Mouse (Mus musculus) CD8-positive naive resting alpha-beta T cell, adult 2 months (primary cell): ENCODE measurements around the gene Wdr4.
A peak's percentile ranks its signal among the peaks of the same experiment; 100 is the strongest.

ENCODE experiments used
- DNase-seq, 2 experiments: peaks; one replicate each; pipeline ENCODE4 v3.0.0; 2022; ENCODE audit warnings: low read depth in 2 of 2, low spot score in 2 of 2

Wdr4 gene

DNA sequence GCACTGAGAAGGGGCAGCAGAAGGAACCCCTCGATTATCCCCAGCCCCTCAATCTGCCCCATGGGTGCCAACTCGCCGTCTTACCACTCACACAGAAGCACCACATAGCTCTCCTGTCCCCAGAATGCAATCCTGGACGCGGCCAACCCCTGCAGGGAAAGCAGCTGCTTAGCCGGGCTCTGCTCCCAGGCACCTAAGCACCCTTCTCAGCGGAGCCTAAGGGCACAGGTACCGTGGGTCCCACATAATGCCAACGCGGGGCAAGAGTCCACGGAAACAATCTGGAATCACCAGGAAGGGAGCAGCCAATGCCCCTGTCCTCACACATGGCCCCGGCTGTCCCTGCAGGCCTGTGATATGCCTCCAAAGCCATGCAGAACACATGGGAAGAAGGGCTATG, 20.1 kb downstream of the Wdr4 start:
- no peak for DNase-seq

DNA sequence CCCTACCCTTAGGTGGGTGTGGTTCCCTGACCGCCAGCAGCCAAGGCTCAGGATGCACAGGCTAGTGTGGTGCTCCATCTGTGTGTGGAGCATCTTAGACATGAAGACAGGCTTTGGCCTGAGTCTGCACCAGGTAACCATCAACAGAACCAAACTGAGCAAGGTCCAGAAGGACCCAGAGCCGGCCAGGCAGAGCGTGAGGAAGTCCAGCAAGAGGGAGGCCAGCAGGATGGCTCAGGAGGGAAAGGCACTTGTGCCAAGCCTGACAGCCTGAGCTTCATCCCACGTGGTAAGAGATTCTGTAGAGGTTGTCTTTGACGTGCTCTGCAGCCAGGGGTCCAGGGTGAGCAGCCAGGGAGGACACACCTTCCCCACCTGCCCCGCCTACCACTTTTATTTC, 22.1 kb downstream of the Wdr4 start:
- DNase-seq, result no peak

DNA sequence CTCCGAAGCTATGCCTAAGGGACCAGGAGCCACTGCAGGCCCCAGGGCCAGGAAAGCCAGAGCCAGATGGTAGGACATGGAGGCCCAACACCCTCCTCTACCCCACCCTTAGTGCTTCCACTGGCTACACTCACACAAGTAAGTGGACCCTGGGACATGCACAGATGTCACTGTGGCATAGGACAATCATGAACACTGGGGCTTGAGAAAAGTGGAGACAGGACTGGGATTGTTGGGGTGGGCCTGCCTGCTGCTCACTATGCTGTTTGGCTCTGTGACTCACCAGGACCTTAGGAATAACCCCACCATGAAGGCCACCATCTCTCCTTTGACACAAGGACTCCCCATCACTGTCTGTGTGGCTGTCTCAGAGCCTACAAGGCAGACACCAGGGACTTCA, 24.8 kb downstream of the Wdr4 start:
- no peak for DNase-seq

DNA sequence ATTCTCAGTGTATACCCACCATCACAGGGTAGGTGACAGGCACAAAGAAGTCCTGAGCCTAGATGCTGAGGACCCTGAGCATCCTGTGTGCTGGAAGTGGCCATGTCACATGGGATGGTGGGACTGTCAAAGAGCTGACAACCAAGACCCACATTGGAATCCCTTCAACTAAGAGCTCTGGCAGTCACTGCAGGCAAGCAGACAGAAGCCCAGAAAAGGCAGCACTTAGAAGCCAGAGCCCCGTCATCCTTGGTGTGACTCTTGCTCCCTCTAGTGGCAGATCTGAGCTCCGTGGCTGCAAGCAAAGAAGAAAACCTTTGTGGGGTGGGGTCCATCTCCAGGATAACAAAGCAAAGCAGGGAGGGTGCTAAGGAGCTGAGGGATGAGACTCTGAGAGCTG, 27.4 kb downstream of the Wdr4 start:
- peak; percentile 64 to 73 for DNase-seq

DNA sequence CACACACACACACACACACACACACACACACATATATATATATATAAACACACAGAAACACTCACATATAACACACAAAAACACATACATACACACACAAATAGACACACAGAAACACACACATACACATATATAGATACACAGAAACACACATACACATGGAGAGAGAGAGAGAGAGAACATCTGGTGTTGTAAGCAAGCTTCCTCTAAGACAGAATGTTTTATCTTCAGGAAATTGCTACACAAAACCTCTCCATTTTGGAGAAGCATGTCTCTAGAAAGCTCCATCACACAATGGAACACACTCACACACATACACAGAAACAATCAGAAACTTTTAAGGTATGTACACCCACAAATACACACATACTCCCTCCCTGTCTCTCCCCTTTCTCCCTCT, 28.4 kb downstream of the Wdr4 start:
- no peak for DNase-seq

DNA sequence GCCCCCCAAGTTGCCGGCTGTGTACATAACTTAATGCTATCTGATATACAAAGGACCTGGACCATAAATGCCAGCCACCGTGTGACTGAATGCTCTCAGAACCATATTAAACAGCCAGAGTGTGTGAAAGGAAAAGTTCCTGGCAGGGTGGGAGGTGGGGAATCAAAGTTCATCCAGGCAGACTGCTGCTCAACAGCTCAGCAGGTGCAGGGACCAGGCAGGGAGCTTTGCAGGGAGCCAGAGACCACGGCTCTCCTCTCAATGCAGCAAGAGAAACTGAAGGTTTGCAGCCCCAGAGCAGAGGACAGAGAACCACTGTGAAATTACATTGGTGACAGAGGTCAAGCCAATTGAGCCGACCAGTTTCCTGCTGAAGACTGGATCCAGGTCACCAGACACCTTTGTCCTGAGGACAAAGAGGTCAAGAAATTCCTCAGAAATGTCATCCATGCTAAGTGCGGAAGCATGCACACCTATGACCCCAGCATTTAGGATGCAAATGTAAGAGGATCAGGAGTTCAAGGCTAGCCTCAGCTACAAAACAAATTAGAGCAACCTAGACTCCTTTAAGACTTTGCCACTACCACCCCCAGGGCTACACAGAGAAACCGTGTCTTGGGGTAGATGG, 32.2 kb downstream of the Wdr4 start:
- no peak for DNase-seq

DNA sequence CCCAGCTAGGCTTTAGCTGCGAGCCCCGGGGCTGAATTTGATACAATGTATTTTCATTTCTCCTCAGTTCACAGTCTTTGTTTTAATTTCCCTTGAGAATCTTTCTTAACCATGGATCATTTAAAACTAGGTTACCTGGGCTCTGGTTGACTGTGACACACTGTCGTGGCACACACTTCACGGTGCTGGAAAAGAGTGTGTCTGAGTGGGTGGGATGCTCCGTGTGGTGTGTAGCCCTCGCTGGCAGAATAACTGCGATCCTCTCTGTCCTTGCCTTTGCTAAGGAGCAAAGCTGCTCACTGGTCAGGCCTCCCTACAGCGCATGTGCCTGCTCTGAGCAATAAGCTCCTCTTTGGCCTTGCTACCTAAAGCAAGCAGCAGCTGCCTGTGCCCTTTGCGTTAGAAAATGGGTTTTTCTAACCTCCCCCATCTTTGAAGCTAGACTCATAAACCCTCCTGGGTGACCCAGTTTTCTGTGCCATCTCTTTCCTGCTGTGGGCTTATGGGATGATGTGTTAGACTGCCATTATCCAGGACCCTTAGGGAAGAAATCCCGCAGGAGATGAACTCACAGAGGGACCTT, 33.1 kb downstream of the Wdr4 start:
- no peak for DNase-seq

DNA sequence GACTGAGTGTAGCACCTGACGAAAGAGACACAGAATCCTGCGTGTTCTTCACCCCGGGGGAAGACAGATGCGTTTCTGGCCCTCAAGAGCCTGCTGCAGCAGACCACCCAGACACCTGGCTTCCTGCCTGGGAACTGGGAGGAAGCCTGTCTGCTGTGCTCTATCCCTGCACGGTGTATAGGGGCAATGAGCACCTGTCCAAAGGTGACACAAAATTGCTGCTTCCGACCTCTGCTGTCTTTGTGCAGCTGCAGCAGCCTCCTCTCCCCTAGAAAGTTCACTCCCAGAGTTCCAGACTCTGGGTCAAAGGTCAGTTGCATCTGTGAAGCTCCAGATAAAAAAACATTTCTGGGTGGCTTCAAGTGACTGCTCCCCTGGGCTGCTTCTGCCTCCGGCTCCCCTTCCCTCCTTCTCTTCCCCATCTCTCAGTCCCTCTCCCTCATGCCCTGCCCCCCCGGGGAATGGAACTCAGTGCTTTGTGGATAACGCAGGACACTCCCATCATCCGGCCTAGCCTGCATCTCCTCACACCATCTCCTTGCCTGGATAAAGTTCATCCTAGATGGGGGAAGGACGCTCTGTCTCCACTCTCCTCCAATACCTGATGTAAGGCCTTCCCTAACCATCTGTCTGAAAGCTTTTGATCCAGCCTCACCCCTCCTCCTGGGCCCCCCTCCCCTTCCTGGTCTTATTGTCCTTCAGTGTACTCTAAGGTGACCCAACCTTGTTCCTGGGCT, 40.5 kb downstream of the Wdr4 start:
- no peak for DNase-seq

DNA sequence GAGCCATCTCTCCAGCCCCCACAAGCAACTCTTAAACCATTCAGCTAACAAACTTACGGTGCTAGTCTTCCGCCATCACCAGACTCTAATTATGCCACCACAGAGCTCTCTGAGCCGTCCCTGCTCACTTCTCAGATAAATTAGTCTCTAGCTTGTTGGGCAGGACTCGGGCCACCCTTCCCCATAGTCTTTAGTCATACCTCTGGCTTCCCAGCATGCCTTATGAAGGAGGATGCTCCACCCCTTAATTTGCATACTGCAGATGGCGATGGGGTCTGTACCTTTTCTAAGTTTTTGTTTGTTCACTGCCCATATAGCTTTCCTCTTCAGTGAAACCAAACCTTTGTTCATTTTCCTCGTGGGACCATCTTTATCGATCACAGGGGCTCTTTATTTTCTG, 41.2 kb downstream of the Wdr4 start:
- DNase-seq, result no peak

DNA sequence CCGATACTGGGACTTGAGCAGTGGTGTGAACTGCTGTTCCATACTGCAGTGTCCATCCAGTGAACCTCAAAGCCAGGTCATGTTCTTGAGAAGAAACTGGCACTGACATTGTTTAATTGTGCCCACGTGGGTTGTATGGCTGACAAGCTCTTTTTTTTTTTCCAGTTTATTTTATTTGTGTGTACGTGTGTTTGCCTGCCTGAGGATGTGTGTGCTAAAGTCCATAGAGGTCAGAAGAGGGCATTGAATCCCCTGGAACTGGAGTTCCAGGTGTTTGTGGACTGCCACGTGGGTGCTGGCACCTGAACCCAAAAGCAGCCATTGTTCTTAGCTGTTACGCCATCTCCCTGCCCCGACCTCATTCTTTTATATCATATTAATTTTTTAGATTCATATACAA, 45.4 kb downstream of the Wdr4 start:
- no peak for DNase-seq

DNA sequence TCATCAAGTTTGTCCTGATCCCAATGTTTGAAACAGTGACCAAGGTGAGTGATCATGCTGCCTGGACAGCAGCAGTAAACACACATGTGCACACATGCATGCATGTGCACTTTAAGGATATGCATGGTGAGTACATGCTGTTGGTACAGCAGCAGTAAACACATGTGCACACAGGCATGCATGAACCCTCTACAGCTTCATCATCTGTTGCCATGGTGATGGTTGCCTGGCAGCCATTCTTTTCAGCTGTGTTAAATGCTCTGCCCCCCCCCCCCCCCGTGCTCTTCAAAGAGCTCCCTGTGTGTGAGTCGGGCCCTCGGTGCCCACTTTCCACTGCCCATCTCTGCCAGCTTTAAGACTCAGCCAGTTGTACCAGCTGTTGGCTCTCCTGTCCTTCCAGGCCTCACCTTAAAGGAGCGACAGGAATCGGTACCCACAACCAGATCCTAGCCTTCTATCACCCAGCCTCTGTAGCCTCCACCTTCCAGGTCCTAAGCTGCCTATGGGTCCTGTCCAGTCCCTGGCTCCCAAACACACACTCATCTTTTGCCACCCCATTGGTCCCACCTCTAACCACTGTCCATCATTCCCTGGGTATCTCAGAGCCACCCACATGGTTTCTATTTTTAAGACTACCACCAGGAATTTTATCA, 48.9 kb downstream of the Wdr4 start:
- no peak for DNase-seq

DNA sequence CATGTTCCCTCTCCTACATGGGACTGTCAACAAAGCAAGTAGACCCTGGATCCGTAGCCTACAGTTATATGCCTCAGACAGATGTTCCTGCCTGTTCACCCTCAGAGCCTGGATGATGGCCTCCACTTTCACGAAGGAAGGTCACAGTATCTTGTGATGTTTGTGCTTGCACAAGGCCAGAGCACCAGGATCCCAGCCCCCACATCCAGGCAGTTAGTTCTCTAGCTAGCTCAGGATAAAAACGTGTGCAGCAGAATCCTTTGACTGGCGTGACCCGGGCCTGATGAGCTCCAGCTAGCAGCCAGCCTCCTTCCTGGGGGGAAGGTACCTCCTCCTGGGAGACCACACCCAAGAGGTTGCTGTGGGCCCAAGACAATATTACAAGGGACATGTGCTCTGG, 51.3 kb downstream of the Wdr4 start:
- no peak for DNase-seq

DNA sequence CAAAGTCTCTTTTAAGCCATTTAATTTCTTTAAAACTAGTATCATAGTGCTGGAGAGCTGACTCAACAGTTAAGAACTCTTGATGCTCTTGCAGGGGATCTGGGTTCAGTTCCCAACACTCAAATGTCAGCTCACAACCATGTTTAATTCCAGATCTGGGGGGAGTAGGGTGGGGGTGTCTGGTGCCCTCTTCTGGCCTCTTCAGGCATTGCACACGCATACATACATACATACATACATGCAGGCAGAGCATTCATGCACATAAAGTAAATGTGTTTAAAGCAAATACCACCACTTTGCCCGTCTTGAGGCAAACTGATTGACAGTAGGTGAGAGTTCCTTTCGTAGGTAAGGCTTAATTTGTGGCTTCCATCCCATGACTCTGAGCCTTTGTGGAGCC, 52.9 kb downstream of the Wdr4 start:
- DNase-seq, result no peak

DNA sequence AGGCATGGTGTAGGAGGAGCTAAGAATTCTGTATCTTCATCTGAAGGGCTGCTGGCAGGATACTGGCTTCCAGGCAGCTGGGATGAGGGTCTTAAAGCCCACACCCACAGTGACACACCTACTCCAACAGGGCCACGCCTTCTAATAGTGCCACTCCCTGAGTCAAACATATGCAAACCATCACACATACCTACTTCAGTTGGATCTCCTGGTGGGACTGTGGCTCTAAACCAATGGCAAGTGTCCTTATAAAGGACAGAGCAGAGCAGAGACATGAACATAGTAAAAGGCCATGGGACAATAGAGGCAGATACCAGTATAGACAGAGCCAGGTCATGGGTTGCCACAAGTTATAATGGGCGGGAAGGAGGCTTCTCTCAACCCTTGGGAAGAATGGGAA, 57.3 kb downstream of the Wdr4 start:
- DNase-seq, result no peak

DNA sequence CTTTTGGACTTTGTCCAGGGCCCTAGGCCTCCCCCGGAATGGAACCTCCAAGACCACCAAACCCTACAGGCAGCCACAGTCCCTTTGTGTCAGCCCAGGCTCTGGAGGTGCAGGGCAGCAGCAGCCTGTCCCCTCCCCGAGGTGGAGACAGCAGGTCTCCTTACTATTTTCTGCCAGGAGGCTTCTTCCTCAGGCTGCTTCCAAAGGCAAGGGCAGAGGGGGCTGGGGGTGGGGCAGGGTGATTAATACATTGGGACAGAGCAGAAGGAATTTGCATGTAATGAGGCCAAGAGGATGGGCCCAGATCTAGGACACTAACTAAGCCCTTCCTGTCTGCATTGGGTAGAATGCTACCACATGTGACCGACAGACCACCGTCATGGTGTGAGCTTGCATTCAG, 59.4 kb downstream of the Wdr4 start:
- no peak for DNase-seq

DNA sequence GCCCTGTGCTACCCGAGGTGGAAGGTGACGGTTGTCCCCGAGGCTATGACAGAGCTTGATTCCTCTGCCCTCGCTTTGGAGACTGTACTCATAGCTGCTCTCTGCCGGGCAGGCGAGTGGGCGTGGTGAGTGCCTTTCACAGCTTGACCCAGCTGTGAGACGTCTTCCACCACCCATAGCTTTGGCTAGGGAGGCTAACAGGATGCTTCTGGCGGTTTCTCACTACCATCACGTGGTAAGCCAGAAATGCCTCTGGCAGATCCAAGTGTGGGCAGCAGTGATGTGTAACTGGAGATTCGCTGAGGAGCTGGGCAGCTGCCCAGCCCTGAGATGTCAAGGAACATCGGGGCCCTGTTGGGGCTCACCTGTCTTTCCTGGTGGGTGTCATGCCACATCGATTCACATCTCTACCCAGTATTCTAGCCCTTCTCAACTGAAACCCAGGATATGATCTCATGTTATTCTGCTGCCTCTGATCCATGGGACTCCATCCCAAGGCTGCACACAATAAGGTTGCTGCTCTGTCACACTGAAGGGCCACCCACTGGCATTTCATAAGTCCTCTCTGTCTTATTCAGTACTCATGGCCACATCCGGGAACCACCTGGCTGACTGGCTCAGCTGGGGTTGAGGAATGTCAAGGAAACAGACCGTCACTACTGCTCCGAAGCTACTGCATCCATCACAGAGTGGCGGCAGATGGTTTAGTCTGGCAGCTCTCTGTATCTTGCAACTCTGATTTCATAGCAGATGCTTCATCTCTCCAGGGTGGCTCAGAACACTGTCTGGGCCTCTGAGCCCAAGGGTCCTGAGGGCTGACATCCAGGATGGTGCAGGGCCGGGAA, 62.8 kb downstream of the Wdr4 start:
- no peak for DNase-seq

DNA sequence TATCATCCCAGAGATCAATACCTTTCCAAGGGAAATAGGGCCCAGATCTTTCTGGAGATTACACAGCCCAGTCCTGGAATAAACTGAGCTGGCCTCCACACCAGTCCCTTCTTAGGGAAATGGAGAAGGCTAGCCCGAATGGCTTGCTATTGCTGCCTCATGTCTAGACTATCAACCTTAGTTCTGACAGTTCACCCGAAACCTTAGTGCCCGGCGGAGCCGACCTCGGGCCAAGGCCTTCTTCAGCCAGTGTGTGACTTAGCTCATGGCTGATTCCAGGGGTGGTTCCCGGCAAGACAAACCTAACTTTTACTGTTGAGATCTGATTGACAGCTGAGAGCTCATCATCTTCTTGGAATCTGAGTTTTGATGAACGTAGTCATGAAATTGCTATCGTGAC, 65.7 kb downstream of the Wdr4 start:
- DNase-seq, result no peak

DNA sequence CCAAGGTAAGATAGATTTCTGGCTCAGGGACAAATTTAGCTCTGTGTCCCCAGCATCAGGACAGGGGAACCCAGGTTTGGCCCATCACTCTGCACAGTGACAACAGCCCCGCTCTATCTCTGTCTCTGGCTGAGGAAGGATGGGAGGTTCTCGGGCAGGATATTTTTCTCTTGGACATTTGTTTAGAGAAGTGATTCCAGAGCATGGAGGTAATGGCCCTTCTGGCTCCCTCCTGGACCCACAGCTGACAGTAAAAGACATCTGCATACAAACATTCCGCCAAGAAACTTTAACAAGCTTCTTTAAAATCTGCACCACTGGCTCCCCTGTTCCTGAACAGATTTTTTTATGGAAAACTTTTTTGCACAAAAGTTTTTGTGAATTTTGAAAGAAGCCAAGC, 66.3 kb downstream of the Wdr4 start:
- DNase-seq, result no peak

DNA sequence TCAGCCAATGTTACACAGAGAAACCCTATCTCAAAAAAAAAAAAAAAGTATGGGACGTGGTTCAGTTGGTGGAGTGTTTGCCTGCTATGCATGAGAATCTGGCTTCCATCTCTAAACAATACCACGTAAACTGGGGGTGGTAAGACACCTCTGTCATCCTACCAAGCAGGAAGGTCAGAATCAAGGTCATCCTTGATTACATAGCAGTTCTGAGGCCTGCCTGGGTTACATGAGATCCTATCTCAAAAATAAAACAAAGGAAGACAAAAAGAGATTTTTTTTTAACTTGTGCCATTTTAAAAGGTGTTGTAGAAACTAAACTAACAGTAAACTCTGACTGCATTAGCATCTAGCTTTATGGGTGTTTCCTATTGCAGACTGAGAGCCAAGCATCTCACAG, 67.0 kb downstream of the Wdr4 start:
- no peak for DNase-seq

DNA sequence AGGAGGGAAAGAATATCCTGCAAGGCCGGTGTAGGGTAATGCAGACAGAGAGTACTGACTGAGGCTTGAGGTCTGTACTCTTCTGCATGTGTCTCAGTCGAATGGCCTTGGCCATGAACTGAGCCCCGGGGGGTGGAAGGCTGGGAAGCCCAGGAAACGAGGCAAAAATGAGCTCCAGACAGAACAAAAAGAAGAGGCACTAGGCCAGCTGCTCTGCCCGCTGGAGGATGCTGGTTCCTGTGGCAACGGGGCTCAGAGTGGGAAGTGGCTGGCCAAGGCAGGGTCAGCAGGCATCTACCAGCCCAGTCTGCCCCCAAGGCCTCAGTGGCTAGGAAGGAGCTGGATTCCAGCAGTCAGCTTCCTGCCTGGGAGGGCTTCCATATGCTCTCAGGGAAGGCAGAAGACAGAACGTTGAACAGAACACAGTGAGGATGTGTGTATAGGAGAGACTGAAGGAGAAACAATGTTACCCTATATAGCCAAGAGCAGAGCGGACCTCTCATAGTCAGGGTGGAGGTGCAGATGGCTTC, 68.5 kb downstream of the Wdr4 start:
- DNase-seq, result no peak

DNA sequence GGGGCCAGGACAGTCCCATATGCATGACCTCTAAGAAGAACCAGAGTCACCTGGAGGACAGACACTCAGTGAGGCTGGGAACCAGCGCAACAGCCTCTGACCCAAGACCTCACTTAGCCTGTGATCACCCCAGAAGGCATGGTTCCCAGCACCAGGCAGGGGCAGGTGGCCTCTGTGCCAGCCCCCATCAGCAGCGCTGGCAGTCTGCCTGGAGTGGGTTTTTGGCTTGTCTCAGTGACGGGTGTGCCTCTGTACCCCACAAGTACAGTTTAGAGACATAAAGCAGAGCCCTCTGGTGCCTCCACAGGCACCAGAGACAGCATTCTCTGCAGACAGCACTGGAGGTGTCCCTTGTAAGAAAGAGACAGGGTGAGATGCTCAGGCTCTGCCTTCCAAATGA, 69.6 kb downstream of the Wdr4 start:
- no peak for DNase-seq
